ENCODE assay signal across 8 mouse cellular contexts in genomic region chr5:98854264-98854626, GRCm38 (mm10). TPM values are rescaled to one million over a fixed set of nuclear protein-coding genes. Genes with fewer than 3 reads are reported as not detected.
DNase-seq lines count a peak whose midpoint lies in the region; ATAC-seq and TF ChIP-seq lines count a peak whose summit lies in the region.

Bmp3 (plus strand) TSS chr5:98854415.

- H3K4me1 ChIP-seq in heart, embryonic 10.5 days: peaks cover 17% of the 10 kb centered on the region
- no peaks in the 10 kb centered on the region for H3K4me1 ChIP-seq in cortical plate, adult 2 months (ENCODE audit: control insufficient read depth, insufficient read depth, low read length)
- H3K4me1 ChIP-seq in heart, embryonic 16.5 days (ENCODE audit: control insufficient read depth, insufficient read depth, low read length): peaks cover 7% of the 10 kb centered on the region

- 2% methylated on average over 10 of the region's 10 CpGs for WGBS in heart, embryonic 10.5 days
- whole genome bisulfite sequencing in heart, embryonic 16.5 days: 3% methylated on average over 10 of the region's 10 CpGs

- peaks cover 58% of the 10 kb centered on the region for H3K27me3 ChIP-seq in heart, embryonic 10.5 days (ENCODE audit: insufficient read depth, poor library complexity, severe bottlenecking)
- peaks cover 49% of the 10 kb centered on the region for H3K27me3 ChIP-seq in heart, embryonic 16.5 days (ENCODE audit: control insufficient read depth, insufficient read depth, low read length)

- no peaks in the 10 kb centered on the region for H3K9me3 ChIP-seq in heart, embryonic 10.5 days
- no peaks in the 10 kb centered on the region for H3K9me3 ChIP-seq in heart, embryonic 16.5 days (replicated peaks; ENCODE audit: control insufficient read depth, low read length)

- peak within 1 kb of the TSS; percentile 65 for H3K9ac ChIP-seq in heart, embryonic 16.5 days (ENCODE audit: low read length)

- DNase-seq in heart, embryonic 10.5 days (ENCODE audit: low spot score): no peak
- DNase-seq in heart, adult 8-10 months (ENCODE audit: low spot score): no peak
- DNase-seq in left cerebral cortex, adult 8-10 months (ENCODE audit: low spot score in 2 of 2): peak; percentile 19 to 36
- peak; percentile 40 to 57 for DNase-seq in lung, postnatal 4 days
- peak; percentile 76 for DNase-seq in urinary bladder, postnatal 14 days (ENCODE audit: low spot score)
- DNase-seq in thymus, postnatal 14 days: no peak

- no peaks in the 10 kb centered on the region for H3K36me3 ChIP-seq in heart, embryonic 10.5 days
- no peaks in the 10 kb centered on the region for H3K36me3 ChIP-seq in heart, embryonic 16.5 days (ENCODE audit: control insufficient read depth, insufficient read depth)

- no peak for TF ChIP-seq CTCF in cortical plate, adult 2 months (IDR thresholded peaks at IDR 0.05; ENCODE audit: extremely low read depth, insufficient read depth, low read length)

- TF ChIP-seq POLR2A in cortical plate, adult 2 months (IDR thresholded peaks at IDR 0.05; ENCODE audit: extremely low read depth, insufficient read depth, low read length): peak; percentile 46; the same call in 1 of the 2 replicates

- H3K4me2 ChIP-seq in heart, embryonic 16.5 days (ENCODE audit: low read depth, low read length): peak within 1 kb of the TSS; percentile 85

- H3K4me3 ChIP-seq in heart, embryonic 10.5 days: peak within 1 kb of the TSS; percentile 66
- H3K4me3 ChIP-seq in cortical plate, adult 2 months (ENCODE audit: insufficient read depth, low read length): peak within 1 kb of the TSS; percentile 65
- peak within 1 kb of the TSS; percentile 66 for H3K4me3 ChIP-seq in heart, embryonic 16.5 days (ENCODE audit: low read length)

- ATAC-seq in heart, embryonic 16.5 days (replicated peaks; ENCODE audit: extremely low read depth, insufficient read depth, low FRiP score): no peak

- 0 out of 2 replicates have a peak within 1 kb of the TSS, but pooled peaks have one; percentile 23 for H3K27ac ChIP-seq in heart, embryonic 10.5 days
- H3K27ac ChIP-seq in cortical plate, adult 2 months (ENCODE audit: insufficient read depth, low read length): peak within 1 kb of the TSS; percentile 40; the same call in 1 of the 2 replicates
- no peak within 1 kb of the TSS for H3K27ac ChIP-seq in heart, embryonic 16.5 days (ENCODE audit: low read length)

RNA-seq across cellular contexts. Expression of gene Bmp3, which starts in this region (rescaled TPM):
- 0.08 and 0.09 TPM in 2 replicates for polyA plus RNA-seq in heart, embryonic 10.5 days (2016; fragmentation: Nextera tagmentation; extraction: Ambion mirVana)
- under 1 TPM; 0.22 to 0.50 (median 0.36) TPM for total RNA-seq in heart, adult 8-10 months (2022)
- polyA plus RNA-seq in cortical plate, adult 2 months (2012; rRNA removed): 7.1 TPM in 2 replicates
- polyA plus RNA-seq in heart, embryonic 16.5 days (2015; fragmentation: Nextera tagmentation; extraction: Ambion mirVana): 0.74 and 0.99 TPM in 2 replicates
- 10 to 100 TPM; 10.5 to 15.3 (median 12.0) TPM for total RNA-seq in left cerebral cortex, adult 8-10 months (2022)

Comparison
In these comparisons a context has a peak if more than half of its experiments do, and no peak if none do; other contexts are left out.
1. RNA of gene Bmp3 (total RNA-seq): 10.5 to 15.3 TPM in left cerebral cortex, adult 8-10 months; 0.22 to 0.50 TPM in heart, adult 8-10 months; every median in the first group is over 4 times any median in the second.
2. DNase-seq: peak in left cerebral cortex, adult 8-10 months (2 of 2), lung, postnatal 4 days (2 of 2) and urinary bladder, postnatal 14 days (single experiment); none in heart, embryonic 10.5 days (single experiment), heart, adult 8-10 months (single experiment) and thymus, postnatal 14 days (single experiment).
3. Peak in every context shown above with its lines, with median percentiles within 50 percentile points of each other: H3K4me3 ChIP-seq.